Mouse (Mus musculus) A20 (cell line): ENCODE results near the gene Rpl7l1.
A peak's percentile ranks its signal among the peaks of the same experiment; 100 is the strongest.

Experiments used
- DNase-seq: peaks from one replicate; pipeline ENCODE4 v3.0.0-alpha.2; 2011; ENCODE audit warnings: low read depth, low spot score

The Rpl7l1 gene

GRCm38 (mm10) chr17:46736160-46736559 lies 46.3 kb downstream of the Rpl7l1 start:
- peak; percentile 61 for DNase-seq

- no peak for DNase-seq
Observed at GRCm38 (mm10) chr17:46735287-46735686, 47.2 kb downstream of the Rpl7l1 start.

GRCm38 (mm10) chr17:46734055-46734454 lies 48.4 kb downstream of the Rpl7l1 start:
- no peak for DNase-seq

GRCm38 (mm10) chr17:46728904-46729318 lies 53.6 kb downstream of the Rpl7l1 start, which contains the start of gene Gnmt:
Gene Gnmt (minus strand): TSS chr17:46729168.
- DNase-seq, result no peak

- no peak for DNase-seq
Observed at GRCm38 (mm10) chr17:46728496-46728895, 54.0 kb downstream of the Rpl7l1 start.

GRCm38 (mm10) chr17:46728021-46728420 lies 54.5 kb downstream of the Rpl7l1 start:
- peak; percentile 32 for DNase-seq

- no peak for DNase-seq
Observed at GRCm38 (mm10) chr17:46727271-46727670, 55.2 kb downstream of the Rpl7l1 start.

- DNase-seq, result no peak
Observed at GRCm38 (mm10) chr17:46725731-46726645, 56.5 kb downstream of the Rpl7l1 start.

DNA sequence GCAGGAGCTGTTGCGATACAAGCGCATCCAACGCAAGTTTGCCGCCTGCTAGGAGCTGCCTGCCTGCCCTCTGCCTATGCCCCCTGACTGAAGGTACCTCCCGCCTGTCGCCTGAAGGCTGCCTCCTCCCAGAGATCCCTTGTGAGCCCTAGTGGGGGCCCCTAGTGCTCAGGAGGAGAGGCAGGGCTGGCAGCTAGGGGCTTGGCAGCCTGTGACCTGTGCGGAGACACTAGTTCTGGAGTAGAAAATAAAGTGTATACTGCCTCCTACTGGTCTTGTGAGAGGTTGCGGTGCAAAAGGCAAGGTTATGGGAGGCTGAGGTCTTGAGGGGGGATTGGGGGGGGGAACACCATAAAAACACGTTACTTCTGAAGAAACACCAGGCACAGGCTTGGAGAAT lies 57.2 kb downstream of the Rpl7l1 start:
- DNase-seq, result peak; percentile 51

- DNase-seq, result no peak
Observed at GRCm38 (mm10) chr17:46724477-46725084, 57.9 kb downstream of the Rpl7l1 start.
